Mouse (Mus musculus): Measurements from ENCODE around the gene Pdia5.

Gene Pdia5

DNA sequence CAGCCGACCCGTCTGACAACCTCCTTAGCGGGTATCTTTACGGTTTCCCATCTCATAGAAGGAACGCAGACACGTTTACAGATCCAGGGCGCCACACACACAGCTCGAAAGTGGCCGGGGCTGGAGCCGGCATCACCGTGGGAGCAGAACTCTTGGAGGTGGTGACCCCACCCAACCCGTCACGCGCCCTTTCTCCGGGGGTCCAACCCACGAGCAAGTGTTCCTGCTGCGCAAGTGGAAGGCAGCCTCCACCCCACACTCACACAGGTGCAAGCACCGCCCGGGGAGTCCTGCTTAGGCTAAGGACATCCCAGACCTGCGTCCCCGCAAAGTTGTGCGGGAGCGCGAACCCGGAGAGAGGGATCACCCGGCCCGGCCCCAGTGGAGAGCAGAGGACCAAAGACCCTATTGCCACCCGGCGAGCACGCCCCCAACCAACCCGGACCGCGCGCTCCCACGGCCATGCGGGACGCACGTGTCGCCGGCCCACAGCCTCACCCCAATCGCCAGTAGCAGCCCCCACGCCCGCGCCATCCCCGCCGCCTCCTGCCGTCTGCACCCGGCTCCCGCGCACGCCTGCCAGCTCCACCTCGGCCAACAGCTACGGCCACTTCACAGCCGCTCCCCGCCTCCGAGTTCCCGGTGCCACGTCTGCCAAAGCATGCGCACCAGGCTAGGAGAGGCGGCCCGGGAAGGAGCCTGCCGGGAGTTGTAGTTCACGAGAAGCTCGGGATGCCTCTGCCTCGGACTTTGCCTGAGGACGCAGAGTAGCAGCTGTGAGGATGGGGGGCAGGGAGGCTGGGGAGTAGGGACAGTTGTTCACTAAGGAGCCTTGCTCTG, at the start of gene Pdia5:
TSS of gene Pdia5 (minus strand) at position 643 of the 840 bp plus-strand sequence.
- DNase-seq: peak; percentile 82

DNA sequence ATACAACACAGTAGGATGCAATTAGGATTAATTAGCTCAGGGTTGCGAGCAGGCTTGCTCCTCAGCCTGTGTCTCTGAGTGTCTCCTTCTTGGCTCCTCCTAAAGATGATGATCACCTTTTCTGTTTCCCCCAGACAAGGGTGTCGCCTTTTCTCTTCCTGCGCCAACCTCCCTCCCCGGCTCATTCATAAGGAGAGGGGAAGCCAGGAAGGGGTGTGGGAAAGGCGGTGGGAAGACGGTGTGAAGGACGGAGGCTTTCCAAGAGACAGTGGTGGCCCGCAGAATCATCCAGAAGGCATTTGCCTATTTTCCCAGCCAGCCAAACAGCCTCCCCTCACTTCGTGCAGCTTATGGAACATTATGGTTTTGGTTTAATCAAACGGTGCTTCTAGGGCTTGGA, 48.4 kb upstream of the Pdia5 start:
- DNase-seq: no peak

DNA sequence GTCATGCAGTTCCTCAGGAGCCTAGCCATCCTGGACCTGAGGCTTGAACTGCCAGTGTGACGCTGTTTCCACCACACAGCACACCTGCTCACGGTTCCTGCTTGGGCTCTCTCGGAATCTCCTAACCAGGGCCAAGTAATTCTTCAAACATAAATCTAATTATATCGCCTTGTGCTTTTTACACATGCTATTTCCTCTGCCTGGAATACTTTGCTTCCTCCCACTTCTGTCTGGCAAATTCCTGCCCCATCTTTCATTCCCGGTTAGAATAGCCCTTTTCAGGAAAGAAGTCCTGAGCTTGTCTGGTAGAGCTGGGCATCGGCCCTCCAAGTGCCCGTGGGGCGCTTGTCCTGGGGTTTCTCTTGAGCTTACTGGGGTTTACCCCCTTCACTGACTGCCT, 47.0 kb upstream of the Pdia5 start:
- DNase-seq: no peak

DNA sequence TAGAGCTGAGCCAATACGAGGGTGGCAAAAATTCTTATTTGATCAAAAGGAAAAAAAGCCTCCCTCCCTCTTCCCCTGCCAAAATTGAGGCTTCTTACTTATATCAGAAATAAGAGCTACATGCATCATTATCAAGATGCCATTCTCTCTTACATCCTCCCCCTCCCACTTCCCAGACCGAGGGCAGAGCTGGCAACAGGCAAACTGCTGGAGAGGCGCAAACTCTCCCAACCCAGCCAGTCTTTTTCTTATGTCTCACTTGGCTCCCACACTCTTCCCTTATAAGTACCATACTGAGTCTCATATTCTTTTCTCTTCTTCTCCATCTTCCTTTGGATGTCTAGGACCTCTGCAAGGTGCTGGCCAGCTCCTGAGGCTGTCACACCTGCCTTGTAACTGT, 44.0 kb upstream of the Pdia5 start:
- DNase-seq: no peak

DNA sequence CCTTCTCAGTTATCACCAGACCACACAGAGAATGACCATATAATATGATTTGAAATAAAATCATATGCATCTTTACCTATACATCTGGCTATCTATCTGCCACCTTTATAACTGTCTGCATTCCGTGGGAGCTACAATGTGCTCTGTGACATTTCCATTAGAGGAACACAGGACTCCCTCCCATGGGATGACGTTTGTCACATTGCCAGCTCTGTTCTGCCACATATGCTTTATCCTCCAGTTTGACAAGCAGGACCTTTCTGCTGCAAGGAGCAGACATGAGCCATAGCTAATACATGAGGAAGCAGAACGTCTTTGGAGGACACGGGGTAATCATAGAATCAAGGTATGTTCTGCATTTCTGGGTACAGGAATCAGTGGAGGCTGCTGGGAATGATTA, 33.5 kb upstream of the Pdia5 start:
- DNase-seq: no peak

DNA sequence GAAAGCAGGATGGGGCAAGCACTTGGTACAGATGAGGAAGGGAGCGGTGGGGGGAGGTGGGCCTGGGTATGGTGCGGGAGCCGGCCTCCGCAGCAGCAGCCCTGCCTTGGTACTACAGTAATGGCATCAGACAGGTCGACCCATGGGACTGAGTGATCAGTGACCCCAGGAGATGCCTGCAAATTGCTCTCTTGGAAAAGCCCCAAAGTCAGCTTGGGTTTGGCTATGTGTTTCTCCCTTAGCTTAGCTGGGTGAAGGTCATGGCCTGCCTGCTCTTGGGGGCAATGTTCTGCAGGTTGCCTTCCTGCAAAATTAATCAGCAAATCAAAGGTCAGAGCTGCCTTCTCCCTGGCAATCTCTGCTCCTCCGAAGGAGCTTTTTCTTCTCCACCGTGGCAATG, 28.6 kb upstream of the Pdia5 start:
- no peak for DNase-seq

DNA sequence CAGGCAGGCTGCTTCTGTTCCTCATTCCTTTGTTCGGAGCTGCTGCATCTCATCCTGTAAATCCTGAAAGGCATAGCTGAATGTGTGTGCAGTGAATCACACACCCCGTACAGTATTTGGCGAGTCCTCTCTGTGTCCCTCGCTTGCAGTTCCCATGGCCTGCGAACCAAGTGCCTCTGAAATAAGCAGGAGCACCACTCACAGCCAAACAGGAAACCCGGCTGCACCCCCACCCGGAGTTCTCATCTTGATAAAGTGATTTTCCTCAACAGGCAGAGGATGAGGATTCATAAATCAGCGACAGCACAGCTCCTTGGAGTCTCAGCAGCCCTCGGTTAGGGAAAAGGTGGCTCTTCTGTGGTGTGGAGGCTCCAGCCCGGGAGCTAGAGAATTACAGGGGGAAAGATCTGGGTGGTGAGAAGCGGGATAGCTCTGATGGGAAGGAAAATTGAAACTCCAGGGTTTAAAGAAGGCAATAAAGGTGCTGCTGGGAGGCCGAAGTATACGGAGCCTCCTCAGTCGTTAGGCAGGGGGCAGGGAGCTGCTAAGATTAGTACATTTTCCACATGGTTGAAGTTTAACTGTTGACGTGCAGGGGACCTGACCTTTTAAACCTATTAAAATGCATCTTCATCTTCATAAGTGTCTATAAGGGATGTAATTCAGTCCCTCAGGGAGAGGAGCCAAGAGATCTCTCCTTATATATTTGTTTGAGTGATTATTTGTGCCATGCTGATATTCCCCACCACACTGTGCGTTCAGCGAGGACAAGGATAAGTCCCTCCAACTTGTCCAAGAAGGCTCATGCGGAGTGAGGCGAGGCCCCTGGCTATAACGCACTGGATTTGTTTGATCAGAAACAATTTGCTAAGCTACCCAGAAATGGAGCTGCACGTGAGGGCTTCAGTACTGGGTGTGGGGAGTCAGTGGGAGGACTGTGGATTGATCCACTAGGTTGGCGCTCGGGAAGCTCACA, 27.6 kb upstream of the Pdia5 start:
- peak; percentile 18 for DNase-seq

DNA sequence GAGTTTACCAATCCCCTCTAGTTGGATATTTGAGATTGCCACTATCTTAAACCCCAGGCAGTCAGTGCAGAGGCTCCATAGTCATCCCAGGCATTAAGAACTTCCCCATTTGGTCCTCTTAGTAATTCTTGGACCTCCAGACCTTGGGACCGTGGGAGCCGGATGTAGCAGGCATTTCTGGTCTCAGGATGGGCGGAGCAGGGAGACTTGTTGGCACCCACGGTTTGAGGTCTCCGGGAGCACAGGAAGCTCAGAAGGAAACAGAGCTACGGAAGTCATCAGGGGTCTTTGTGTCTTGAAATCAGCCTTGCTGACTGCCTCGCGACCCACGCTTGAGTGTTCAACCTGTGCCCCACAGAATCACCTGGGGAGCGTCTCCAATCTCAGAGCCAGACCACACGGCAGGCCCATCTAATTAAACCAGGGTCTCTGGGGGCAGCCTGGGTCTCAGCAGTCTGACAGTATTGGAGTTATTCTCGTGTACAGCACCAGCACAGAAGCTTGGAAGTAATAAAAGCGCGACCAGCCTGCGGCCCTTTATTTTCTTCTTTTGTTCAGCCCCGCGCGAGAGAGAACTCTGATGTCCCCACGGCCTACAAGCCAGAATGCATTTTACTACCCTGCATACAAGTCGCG, 25.4 kb upstream of the Pdia5 start:
- no peak for DNase-seq

DNA sequence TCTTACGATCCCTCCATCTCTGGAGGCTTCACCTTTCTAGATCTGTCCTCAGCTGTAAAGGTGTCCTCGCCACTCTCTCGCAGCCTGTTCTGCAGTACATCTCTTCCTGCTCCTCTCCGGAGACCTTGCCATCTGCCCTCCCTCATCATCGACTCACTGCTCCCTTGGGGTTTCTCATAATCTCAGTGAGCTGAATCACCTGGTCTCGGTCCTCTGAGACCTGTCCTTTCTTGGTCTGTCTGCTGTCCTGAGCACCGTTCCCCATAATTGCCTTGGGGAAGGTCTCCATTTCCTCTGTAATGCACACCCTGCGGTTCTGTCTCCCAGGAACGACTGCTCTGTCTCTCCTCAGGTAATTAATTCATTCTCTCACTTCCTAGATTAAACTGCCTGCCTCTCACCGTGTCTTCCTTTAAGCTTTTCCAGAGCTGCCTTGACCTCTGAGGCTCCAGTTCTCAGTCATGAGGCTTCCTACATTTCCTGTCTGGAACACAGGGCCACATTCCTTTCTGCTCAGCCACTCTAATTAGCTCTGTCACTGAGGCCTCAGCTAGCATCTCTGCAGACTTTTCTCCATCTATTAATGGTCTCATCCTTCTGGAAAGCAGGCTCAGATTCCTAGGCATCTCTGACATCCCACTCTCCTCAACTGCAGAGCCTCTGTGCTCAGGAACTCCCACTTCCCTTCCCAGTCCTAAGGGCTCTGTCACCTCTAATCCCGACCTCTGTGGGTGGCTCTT, 18.8 kb upstream of the Pdia5 start:
- DNase-seq: no peak

DNA sequence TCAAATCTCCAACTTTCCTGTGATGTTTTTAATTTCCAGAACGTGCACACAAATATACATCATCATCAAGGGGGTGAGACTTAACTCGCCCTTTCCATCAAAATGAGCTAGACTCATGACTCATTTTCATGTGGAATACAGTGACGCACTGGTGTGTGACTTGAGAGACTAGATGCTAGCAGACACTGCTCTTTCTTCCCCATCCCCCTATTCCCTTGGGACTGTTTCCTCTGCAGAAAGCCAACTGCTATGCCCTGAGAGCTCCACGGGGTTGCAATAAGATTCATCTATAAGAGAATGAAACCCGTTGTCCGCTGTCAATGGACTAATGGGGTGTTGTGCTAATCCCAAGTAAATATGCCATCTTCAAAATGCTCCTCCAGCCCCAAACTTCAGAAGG, 17.9 kb upstream of the Pdia5 start:
- no peak for DNase-seq

DNA sequence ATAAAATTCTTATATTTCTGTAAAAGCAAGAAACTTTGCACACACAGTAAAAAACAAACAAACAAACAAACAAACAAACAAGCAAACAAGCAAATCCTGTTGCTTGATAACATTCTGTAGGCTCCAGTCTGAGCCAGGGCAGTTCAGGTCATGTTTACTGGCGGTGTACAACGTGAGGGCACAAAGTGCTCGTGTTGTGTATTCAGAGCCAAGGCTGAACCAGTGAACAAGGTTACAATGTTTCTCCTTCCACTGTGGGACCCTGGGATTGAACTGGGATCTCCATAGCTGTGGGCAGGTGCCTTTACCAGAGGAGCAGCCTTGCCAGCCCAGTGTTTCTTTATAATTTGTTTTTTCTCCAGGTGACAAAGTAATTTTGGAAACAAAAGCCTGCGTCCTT, 15.1 kb upstream of the Pdia5 start:
- no peak for DNase-seq

DNA sequence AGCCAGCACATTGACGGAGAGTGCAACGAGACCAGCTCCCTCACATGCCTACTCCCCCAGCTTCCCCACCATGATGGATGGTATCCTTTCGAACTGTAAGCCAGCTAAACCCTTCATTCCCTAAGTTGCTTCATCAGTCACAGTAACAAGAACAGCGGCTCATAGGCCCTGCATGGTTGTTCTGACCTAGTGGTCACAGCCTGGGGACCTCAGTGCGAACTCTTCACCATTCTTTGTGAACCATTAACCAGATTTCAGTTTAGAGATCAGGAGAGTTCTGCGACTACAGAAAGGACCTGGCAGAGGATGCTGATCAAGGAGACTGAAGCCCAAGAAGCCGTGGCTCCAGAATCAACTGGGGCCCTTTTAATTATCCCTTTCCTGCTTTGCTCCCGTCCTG, 13.6 kb upstream of the Pdia5 start:
- DNase-seq: no peak

DNA sequence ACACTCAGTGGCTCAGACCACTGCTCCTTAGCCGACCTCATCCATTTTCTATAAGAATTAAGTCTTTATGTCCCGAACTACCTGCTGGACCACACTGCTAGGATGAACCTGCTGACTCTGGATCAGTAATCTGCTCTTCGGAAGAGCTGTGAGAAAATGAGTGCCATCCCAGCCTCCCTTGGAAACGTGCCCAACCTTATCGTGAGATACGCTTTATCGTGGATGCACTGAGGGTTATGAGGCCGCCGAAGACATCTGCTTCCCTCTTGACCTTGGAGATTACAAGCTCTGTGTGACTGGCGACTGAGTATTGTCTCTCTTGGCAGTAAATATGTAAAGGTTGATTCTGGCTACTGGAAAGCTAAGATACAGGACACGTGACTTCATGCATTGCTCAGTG, 11.8 kb upstream of the Pdia5 start:
- DNase-seq: no peak

DNA sequence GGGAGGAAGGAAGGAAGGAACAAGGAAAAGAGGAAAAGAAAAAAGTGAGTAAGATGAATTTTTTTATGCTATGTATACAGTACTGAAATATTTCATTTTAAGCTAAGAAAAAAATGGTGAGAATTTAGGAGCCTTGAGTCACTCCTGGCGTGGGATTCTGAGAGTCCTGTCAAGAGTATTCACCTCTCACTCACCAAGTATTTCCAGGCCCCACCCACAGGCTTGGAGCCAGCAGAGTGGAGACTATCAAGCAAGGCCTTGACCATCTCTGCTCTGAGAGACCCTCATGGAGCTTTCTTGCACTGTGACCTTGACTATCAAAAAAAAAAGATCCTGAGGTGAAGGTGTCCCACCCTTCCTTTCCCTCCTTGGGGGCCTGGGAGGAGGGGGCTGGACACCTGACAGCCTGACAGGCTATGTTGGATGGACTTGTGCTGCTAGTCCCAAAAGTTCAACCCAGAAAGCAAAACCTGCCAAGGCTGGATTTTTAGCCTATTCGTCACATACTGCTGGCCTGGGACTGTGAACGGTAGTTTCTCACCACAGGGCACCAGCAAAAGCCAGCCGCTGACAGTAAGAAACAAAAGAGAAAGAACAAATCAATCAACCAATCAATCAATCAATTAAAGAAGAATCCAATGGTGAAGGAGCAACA, 10.6 kb upstream of the Pdia5 start:
- no peak for DNase-seq

DNA sequence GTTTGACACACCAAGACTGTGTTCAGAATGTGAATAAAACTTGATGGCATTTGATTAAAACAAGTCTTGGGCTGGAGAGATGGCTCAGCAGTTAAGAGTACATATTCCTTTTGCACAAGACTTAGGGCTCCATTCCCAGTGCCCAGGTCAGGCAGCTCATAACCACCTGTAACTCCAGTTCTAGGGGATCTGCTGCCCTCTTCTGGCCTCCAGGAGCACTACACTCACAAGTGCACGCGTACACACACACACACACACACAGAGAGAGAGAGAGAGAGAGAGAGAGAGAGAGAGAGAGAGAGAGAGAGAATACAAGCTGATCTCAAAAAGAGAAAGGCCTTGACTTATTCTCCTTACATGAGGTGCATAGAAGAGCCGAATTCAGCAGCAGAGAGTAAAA, 9.7 kb upstream of the Pdia5 start:
- DNase-seq: no peak

DNA sequence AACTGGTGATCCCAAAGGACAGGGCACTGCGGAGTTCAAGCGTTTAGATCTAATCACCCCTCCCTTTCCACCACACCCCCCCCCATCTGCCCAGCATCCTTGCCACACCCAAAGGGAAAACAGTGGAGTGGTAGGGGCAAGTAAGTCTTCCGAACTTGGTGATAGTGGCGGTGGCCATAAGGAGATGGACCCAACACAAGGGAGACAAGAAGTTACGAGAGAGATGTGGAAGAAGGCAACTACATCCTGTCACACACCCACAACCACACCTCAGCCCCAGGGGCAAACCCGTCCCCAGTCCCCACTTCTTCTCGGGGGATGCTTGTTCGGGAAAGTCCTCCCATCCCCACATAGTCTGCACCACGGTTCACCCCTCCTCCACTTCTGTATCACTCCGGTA, 880 bp downstream of the Pdia5 start:
- no peak for DNase-seq

DNA sequence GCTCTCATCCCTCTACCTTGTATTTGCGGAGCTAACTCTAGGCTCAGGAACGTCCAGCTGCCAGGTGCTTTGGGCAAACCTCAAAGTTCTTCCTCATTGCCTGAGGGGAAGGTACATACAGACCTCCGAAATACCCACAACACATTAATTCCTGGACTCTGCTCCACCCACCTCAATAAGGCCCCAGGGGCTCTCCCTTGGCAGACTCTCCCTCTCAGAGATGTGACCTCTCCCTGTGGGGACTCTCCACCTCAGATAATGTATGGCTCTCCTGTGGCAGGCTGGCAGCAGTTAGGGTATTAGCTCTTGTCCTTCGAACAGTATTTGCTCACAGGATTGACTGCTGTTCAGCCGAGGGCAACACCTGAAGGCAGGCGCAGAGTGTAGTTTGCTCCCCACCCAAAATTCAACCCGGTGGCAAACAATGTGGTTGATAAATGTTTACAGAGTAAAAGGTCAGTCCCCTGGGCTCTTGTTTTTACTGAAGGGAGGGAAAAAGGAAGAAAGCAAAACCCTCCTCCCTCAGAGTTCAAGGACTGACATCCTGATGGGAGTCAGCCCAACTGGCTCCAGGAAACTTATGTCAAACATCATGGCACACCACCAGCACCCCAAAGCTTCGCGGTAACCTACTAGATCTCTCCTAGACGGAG, 1.5 kb downstream of the Pdia5 start:
- DNase-seq: no peak

DNA sequence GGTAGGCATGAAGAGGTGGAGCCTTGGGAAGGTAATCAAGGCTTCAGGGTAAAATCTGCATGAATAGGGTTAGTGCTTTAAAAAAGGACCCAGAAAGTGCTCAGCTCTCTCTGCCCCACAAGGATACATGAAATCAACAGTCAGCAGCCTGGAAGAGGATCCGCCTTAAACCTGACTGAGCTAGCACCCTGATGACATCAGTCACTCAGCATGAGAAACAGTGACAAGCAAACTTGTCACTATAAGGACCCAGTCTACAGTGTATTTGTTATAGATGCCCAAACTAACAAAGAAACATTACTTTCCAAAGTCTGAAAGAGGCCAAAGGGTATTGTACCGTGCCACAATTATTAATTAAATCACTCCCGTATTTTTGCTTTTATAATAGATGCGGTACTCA, 2.9 kb downstream of the Pdia5 start:
- DNase-seq: no peak

DNA sequence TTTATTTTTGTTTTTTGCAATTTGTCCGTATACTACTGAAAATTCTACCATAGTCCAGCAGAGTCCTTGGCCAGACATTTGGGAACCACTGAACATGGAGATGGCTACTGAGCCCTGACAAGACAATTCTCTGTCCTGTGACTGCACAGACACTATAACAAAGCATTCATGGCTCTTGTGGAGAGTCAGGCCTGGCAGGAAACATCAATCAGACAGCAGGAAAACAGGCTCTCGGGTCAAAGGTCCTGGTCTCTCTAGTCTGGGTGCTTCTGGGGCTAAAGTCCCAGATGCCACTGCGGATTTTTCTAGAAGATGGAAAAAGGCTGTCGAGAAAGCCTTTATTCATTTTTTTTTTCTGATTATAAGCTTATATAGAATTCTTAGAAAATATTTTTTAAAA, 3.6 kb downstream of the Pdia5 start:
- DNase-seq: no peak

DNA sequence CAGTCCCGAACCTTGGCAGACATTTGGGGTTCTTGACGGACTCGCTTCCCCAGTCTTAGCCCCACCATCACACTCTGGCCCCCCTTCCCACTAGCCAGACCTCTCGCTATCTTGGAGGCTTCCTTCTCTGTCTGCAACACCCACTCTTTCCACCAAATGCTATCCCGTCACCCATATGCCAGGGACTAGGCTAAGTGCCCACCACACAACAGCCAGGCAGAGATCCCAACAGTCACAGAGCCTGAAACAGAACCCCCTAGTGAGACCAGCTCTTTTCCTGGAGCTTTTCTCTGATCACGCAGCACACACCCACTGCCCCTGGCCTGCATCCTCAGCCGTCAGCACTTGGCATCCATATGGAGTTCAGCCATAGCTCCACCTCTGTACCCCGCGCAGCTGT, 5.0 kb downstream of the Pdia5 start:
- peak; percentile 25 for DNase-seq

DNA sequence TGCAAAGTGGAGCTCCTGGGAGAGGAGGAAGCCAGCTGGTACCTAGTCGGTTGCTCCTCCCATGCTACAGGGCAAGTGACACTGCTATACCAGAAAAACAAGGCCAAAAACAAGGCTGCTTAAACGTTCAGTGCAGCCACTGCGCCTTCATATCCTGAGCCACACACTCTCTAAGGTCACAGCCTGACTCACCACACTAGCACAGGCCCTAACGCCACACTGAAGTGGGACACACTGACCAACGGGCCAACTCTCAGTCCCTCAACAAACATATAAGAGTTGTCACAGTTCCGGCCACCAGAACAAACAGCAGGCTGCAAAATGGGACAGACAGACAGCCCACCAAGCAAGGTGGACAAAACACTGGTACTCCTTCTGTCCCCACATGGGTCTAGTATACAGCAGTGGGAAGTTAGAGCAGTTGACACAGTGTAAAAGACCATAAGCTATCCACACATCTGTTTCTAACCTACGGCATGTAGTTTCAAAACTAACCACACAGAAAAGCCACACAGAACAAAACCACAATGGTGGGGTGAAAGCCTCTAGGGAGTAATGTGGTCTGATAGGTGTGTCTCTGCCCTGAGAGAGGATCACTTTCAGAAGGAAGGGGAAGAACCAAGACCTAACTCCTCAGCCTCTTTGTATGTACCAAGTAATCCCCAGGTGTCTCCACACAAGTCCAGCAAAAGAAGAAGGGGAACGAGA, 6.0 kb downstream of the Pdia5 start:
- DNase-seq: no peak
